Mouse (Mus musculus): Measurements from ENCODE around the gene Adig. TPM values are rescaled to one million over a fixed set of nuclear protein-coding genes. Genes with fewer than 3 reads are reported as not detected.

The Adig gene
- total and polyA plus RNA-seq, 3 experiments, result 4.1 to 21.4 (median 4.7) TPM

DNA sequence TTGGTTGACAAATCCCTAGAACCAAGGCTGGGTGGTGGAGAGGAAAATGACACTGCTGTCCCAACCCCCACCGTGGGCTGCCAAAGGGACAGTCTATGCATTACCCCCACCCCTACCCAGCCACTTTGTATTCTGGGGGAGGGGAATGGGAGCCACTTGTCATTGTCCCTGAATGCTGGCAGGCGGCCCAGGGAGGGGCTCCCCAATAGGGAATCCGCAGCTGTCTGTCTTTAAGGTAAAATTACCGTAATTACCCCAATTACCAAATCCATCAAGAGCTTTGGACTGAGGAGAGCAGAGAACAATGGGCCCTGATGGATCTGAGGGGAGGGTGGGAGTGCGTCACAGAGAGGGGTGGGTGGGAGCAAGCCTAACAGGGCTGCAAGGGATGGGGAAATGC, 54.3 kb downstream of the Adig start:
- intact Hi-C loops (cut with DNase I), result no loop called here
- no peak overlapping the region for H3K27ac ChIP-seq
- H3K27me3 ChIP-seq (ENCODE audit: control insufficient read depth, insufficient read depth, low read length), result peaks cover 7% of the 10 kb centered on the region
- H3K36me3 ChIP-seq (ENCODE audit: control insufficient read depth, insufficient read depth, low read length), result no peaks in the 10 kb centered on the region
- no peaks in the 10 kb centered on the region for H3K79me2 ChIP-seq (replicated peaks; ENCODE audit: control insufficient read depth, insufficient read depth, low read length)
- no peak overlapping the region for H3K9ac ChIP-seq (ENCODE audit: low read depth, low read length)
- no peak overlapping the region for H3K4me3 ChIP-seq
- TF ChIP-seq EP300 (IDR thresholded peaks at IDR 0.05; ENCODE audit: insufficient read depth, low read depth, low read length), result no peak
- TF ChIP-seq POLR2A (IDR thresholded peaks at IDR 0.05; ENCODE audit: insufficient read depth, low read depth, low read length), result no peak
- no peak for TF ChIP-seq CTCF (IDR thresholded peaks at IDR 0.05)
- 14% methylated on average over 5 of the region's 5 CpGs for WGBS
- DNase-seq, result no peak
- H3K4me1 ChIP-seq (ENCODE audit: control insufficient read depth, insufficient read depth, low read length), result no peaks in the 10 kb centered on the region

Other genes starting within 250 kb of the Adig start
- gene Bpi, start 244.5 kb upstream of the Adig start, total RNA-seq (2021), result under 1 TPM in 1 of 2 experiments, not detected in 1; 0.13 TPM
- not detected in 2 replicates for gene Bpi, start 244.5 kb upstream of the Adig start, polyA plus RNA-seq (2012; rRNA removed)
- 1 to 10 TPM; 5.0 to 6.4 TPM for gene Lbp, start 196.1 kb upstream of the Adig start, total RNA-seq (2021)
- gene Lbp, start 196.1 kb upstream of the Adig start, polyA plus RNA-seq (2012; rRNA removed), result 22.4 and 27.1 TPM in 2 replicates
- gene Snhg11, start 127.0 kb upstream of the Adig start, total RNA-seq (2021), result under 1 TPM in 1 of 2 experiments, not detected in 1; 0.05 TPM
- gene Snhg11, start 127.0 kb upstream of the Adig start, polyA plus RNA-seq (2012; rRNA removed), result 0.55 and 1.1 TPM in 2 replicates
- 10 to 100 TPM; 33.7 to 34.5 TPM for gene Ralgapb, start 92.8 kb upstream of the Adig start, total RNA-seq (2021)
- 14.6 and 32.2 TPM in 2 replicates for gene Ralgapb, start 92.8 kb upstream of the Adig start, polyA plus RNA-seq (2012; rRNA removed)
- gene Arhgap40, start 10.2 kb downstream of the Adig start, total RNA-seq (2021), result not detected
- 0.06 TPM in 1 of 2 replicates, not detected in the other for gene Arhgap40, start 10.2 kb downstream of the Adig start, polyA plus RNA-seq (2012; rRNA removed)
- not detected for gene Slc32a1, start 108.2 kb downstream of the Adig start, total RNA-seq (2021)
- gene Slc32a1, start 108.2 kb downstream of the Adig start, polyA plus RNA-seq (2012; rRNA removed), result not detected in 2 replicates
- 1 to 10 TPM; 4.8 to 6.4 TPM for gene Actr5, start 122.3 kb downstream of the Adig start, total RNA-seq (2021)
- gene Actr5, start 122.3 kb downstream of the Adig start, polyA plus RNA-seq (2012; rRNA removed), result 2.9 and 3.5 TPM in 2 replicates
- 10 to 100 TPM; 10.4 to 12.3 TPM for gene Ppp1r16b, start 162.8 kb downstream of the Adig start, total RNA-seq (2021)
- gene Ppp1r16b, start 162.8 kb downstream of the Adig start, polyA plus RNA-seq (2012; rRNA removed), result 3.3 and 5.3 TPM in 2 replicates

Measured in heart, adult 2 months (tissue).